Mouse (Mus musculus) embryo, embryonic 11.5 days (tissue): ENCODE results near the gene Cfap45.

Experiments
- DNase-seq: peaks from one replicate; pipeline ENCODE4 v3.0.0-alpha.2; 2012; ENCODE audit warnings: low read depth, low spot score

Gene Cfap45

DNA sequence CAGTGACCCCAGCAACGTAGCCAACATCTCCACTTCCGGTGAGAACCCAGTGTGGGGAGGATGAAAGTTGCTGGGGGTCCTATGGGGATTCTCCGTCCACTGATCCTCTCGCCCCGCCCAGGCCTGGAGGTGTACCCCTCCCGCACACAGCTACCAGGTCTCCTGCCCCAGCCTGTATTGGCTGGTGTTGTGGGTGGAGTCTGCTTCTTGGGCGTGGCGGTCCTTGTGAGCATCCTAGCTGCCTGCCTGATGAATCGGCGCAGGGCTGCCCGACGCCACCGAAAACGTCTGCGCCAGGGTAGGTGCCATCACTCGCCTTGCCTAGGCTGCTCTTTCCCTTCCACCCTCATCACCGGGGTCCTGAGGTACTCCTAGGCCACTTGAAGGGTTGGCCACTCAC, 24.6 kb upstream of the Cfap45 start:
- no peak for DNase-seq

DNA sequence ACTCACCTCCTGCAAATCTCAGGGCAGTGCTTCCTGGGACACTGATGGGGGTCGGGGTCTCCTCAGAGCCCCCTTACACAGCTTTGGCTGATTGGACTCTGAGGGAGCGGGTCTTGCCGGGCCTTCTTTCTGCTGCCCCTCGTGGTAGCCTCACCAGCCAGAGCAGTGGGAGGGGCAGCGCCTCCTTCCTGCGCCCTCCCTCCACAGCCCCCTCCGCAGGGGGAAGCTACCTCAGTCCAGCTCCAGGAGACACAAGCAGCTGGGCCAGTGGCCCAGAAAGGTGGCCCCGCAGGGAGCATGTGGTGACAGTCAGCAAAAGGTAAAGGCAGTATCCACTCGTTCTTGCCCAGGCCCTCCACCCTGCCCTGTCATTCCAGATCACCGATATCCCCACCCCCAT, 23.2 kb upstream of the Cfap45 start:
- no peak for DNase-seq

DNA sequence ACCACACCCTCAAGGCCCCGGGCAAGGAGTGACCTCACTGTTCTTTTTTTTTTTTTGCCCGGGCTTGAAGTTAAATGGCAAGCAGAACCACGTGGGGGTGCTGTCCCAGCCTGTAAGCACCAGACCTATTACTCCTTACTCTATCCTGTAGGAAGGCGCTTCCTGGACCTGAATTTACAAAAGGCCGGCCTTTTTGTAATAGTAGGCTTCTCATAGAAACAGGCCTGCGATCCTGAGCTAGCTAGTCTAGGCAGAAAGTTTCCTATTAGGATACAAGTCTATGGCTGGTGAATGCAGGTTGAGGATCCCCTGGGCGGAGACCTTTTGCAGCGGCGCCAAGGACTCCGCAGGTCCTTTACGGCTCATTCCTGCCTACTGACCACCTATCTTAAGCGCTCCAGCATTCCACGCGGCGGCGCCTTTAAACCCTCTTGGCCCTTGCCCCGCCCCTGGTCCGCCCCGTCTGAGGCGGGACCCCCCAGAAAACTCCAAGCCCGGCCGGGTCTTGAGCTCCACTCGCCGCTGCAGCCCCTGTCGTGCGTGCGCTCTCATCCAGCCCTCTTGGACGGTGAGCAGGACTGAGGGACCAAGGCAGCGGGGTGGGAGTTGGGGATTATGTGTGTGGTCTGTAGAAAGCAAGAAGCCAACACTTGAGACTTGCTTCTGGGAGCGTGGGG, 20.7 kb upstream of the Cfap45 start, which contains the start of gene Tagln2:
TSS of gene Tagln2 (plus strand) at position 283 of the 677 bp plus-strand sequence.
- DNase-seq = no peak

DNA sequence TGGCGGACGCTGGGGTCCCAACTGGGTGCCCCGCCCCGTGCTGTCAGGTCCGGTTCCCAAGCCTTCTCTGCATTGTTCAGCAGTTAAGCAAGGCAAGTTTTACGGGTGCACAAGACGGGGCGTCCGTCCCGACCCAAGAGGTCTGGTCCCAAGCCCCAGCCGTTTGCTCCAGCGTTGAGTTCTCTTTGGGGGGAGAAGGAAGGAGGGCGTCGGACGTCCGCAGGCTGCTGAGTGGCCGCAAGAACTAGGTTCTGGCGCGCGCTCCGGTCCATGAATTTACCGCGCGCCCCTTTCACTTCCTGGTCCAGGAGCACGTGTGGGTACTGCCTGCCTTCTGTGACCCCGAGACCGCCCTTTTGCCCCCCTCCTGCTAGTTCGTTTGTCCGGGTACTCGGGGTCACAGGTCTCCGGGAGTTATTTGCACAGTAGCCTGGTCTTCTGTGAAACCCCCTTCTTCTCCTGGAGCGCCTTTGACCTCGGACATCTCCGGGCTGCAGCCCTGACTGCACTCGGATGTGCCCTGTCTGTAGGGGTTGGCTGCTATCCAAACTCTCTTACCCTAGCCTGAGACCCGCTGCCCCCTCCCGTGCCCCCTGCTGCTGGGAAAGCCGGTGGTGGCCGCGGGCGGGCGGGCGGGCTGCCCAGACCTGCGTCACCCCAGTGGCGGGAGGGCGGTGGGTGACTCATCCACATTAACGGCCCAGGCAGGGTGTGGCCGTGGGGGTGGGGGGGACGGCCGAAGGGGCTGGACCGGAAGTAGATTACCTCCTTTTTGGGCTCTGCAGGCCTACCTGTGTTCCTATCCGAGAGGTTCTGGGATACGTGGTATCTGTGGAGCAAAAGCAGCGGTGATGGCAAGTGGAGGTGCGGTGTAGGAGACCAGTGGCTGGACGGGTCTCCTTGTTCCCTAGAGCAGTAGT, 19.9 kb upstream of the Cfap45 start:
- DNase-seq = no peak

DNA sequence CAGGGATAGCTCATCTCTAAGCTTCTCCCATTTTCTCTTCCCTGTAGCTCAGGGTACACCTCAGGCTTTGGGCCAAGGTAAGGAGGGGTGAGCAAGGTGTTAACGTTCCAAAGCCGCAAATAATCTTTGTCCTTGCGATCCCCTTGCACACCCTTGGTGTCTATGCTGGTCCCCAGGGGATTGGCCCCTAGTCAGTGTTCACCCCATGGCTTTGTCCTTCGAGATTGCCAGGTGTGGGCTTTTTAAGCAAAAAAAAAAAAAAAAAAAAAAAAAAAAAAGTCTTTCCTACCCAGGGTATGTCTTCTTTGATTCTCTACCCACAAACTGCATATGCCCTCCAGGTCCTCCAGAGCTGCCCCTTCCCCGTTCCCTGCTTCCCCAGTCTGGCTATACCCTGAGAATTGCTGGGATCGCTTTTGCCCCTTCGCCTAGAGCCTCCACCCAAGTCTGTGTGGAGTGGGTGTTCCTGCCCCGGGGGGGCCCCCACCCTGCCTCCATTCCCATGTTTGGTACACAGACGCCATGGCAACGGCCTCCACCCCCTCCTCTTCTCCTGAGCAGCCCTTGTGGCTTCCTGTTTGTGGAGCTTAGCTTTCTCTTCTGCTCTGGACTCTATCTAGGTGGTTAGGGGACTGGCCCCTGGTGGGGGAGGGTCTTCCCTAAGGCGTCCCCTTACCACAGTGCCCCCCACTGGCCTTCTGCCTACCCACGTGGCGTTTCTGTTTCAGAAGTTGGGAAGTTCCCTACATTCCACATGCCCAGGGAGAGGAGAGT, 19.0 kb upstream of the Cfap45 start:
- no peak for DNase-seq

GRCm38 (mm10) chr1:172502145-172503110, 18.2 kb upstream of the Cfap45 start:
- no peak for DNase-seq

DNA sequence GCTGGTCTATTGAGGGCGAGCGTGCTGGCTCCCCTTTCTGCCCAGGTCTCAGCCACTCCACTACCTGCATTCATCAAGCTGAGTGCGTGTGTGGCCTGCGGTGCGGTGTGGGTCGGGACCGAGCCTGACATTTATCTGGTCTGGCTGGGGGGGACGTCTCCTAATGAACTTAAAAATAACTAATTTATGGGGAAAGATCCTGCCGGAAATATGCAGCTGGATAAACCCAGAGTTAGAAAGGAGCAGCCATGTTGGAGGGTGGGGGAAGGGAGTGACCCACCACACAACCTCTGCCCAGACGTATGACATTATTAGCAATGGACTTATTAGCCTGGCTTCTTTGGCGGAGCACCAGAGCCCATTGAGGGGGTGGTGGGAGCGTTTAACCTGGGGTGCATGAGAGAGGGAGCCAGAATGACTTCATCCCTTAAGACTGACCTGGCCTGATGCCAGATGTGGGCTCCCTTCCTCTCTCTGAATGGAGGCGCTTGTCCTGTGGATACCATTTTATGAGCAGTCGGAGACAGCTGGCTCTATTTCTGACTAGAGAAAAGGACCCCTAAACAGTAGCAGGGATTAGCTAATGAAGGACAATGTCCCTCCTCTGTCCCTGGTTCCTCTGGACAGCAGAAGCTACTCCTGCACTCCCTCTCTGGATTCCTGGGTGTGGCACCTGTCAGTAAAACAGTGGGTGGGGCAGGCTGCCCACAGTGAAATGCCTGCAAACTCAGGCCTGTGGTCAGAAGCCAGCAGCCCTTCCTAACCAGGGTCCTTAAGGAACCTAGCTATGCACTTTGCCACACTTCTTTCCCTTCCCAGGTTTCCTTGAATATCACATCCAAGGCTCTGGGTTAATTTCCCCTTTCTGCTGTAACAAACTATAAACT, 17.2 kb upstream of the Cfap45 start:
- DNase-seq = no peak

- no peak for DNase-seq
Observed at GRCm38 (mm10) chr1:172504756-172505155, 15.8 kb upstream of the Cfap45 start.

GRCm38 (mm10) chr1:172507001-172507400, 13.6 kb upstream of the Cfap45 start:
- no peak for DNase-seq

GRCm38 (mm10) chr1:172507701-172508100, 12.9 kb upstream of the Cfap45 start:
- DNase-seq = no peak

DNA sequence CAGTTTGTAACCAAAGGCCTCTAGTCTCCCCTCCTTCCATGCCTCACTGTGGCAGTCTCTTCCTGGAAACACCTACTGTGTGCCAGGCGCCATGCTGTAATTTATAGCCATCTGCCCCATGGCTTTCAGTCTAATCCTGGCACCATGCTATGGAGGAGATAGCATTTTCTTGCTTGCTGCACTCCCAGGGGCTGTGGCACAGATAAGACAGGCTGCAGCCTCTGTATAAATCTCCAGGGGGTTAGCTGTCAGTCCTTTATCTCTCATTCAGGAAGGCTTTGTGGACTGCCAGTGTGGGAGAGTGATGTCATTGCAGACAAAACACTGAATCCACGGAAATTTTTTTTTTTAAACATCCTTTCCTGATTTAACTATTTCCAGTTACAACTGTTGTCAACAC, 12.4 kb upstream of the Cfap45 start:
- no peak for DNase-seq

GRCm38 (mm10) chr1:172509235-172509634, 11.4 kb upstream of the Cfap45 start:
- no peak for DNase-seq

GRCm38 (mm10) chr1:172509983-172510382, 10.6 kb upstream of the Cfap45 start:
- DNase-seq = no peak

DNA sequence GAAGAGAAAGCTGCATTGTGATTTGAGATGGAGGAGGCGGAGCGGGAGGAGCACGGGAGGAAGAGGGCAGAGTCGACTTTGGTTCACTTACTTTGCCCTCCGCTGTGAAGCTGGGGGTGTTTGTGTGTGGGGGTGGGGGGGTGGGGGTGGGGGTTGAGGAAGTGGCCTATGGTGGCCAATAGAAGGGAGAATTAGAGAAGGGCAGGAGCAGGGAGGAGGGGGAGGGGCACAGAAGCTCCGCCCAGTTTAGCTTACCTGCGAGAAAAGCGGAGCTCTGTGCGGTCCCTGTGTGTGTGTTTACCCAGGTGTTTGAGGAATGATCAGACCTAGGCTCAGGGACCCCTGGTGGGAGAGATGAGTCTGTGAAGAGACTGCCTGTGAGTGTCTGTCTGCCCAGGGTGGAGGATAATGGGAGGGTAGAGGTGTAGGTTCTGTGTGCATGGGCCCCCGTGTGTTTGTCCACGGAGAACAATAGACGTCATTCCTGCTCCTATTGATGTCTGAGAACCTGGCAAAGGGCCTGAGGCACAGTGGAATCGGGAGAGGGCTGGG, 10.1 kb upstream of the Cfap45 start:
- DNase-seq = no peak

- DNase-seq = no peak
Observed at GRCm38 (mm10) chr1:172512962-172513361, 7.6 kb upstream of the Cfap45 start.

DNA sequence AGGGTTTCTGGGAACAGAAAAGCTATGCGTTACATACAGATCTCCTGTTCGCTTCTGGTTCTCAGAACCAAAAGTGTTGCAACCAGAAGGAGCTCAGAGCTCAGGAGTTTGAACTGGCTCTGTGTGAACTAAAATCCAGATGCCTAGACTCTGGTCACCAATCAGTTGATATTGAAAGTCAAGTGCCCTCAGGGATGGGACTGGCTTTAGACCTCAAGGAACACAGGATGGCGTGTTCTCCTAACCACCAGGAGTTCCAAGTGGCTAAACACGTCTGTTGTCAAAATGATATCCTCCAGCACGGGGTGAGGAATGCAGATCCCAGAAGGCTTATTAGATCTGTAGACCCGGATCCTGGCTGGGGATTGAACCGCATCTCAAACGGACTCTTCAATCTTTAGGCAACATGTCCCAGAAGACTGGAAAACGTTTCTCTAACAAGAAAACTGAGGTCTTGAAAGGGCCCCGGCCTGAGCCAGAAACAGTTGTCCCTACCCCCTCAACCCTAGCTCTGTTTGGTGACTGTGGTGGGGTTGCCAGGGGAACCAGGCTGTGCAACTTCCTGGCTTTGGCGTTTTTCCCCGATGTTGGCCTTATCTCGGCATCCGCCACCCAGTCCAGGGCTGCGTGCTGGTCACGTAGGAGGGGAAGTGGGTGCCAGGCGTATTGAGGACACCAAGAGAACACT, 6.9 kb upstream of the Cfap45 start:
- DNase-seq = no peak

DNA sequence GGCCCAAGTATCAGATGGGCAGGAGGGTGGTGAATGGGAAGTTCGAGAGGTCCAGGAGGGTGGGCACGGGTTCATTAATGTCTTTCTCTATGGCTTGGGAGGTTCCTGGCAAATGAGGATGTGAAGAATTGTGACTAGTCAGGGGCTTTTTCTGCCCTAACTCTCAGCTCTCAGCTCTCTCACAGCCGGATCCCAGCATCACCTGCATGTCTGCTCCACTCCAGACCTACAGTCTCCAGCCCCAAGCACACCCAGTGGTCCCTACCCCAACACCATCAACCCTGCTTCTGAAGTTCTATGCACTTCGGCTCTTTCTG, 6.4 kb upstream of the Cfap45 start:
- DNase-seq = no peak

DNA sequence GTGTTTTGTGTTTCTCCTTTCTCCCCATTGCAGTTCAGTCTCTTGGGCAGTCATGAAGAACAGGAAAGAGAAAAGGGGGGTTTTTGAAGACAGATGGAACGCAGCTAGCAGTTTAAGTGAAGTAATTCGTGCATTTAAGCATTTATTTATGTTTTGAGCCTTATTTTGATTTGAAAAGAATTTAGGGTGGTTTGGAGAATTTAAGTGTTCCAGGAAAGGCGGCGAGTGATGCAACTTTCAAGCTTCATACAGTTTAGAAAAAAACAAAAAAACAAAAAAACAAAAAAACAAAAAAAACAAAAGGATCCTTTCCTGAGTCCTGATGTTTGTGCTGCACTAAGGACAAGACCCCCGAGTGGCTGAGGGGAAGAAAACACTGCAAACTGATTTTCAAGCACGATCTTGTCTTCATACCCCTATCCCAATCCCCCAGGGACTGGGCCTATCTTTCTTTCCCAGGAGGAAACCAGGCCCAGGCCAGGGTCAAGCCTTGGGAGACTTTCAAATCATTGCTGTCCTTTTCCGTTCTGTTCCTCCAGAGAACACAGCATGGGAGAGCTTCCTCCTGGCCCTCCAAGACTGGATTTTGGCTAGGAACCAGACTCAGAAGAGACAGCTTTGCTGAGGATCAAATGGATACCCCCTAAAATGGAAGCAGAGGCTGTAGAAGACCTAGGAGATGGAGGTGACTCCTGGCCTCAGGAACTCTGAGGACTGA, 5.9 kb upstream of the Cfap45 start:
- no peak for DNase-seq

- DNase-seq = no peak
Observed at GRCm38 (mm10) chr1:172515396-172515795, 5.2 kb upstream of the Cfap45 start.
